Mouse (Mus musculus): ENCODE measurements around the gene Krt1.

- no peak for TF ChIP-seq POLR2A (IDR thresholded peaks at IDR 0.05; ENCODE audit: borderline replicate concordance, control insufficient read depth, low read depth, low read length)
- no peak for TF ChIP-seq CTCF (IDR thresholded peaks at IDR 0.05; ENCODE audit: control insufficient read depth, insufficient read depth, low read length)
Measured at GRCm38 (mm10) chr15:101859735-101860170, 9.2 kb upstream of the Krt1 start.
